Mouse (Mus musculus) spleen, embryonic (tissue): ENCODE results near the gene Cep63.

Experiments
- CTCF ChIA-PET: fragments of 350-600 bp; sonication (Branson Sonifier 250); formaldehyde crosslinking; loops from one replicate; lab custom pipeline; 2022; lab: Charles Lee

Gene Cep63

GRCm38 (mm10) chr9:102632173-102632572 lies 5.8 kb upstream of the Cep63 start:
- CTCF ChIA-PET = no interaction called here

DNA sequence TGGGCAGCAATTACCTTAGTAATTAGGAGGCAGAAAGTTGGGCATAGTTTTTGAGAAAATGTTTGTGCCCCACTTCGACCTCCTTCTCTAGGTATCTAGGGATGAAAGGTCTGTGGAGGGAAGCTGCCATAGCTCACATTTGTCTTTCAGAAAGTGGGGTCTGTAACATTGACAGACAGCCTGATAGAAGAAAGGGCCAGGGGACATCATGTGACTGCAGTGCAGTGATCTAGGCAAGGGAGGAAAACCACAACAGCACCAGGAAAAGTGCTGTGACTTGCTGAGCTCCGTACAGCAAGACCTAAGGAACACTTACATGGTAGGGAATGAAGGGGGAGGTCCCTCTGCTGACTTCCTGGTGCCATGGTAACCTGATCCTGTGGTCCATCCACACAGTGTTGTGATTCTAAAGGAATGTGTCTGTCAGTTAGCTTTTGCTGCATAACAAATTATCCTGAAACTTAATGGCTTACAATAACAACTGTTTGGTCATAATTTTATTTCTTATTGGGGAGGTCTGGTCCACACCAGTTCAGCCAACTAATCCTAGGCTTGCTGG lies 5.3 kb upstream of the Cep63 start:
- CTCF ChIA-PET = no interaction called here

DNA sequence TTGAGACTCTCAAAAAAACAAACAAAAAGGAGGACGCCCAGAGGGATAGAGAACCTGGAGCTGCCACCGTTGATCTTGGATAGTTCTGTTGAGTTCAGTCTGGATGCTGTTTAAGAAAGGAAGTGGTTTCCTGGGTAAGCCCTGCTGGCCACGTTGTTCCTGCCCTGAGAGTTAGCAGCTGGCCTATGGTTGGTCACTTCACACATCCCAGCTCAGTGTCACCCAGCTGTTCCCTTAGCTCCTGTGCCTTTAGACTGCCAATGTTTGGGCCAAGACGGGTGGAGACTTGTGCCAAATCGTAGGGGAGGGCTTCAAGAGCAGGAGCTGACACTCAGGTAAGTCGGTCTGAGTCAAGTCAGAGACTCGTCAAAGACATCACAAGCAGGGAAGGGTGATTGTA lies 2.7 kb upstream of the Cep63 start:
- CTCF ChIA-PET = no interaction called here

- CTCF ChIA-PET = no interaction called here
These were observed 1.1 kb upstream of the Cep63 start for GRCm38 (mm10) chr9:102627442-102627841.

DNA sequence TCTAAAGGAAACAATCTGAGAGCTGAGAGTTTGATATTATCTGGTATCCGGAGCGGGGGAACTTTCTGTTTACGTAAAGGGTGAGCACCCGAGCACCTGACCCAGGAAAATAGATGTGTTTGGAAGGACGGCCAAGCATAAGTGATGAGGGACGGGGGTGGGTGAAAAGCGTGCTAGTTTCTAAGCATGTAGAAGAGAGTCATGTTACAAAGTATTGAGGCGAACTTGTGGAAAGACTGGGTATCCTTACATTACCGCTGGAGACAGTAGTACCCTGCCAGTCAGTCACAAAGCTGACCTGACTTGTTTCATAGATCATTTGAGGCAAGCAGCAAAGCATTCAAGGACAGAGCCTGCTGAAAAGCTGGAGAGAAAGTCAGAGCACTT lies 498 bp upstream of the Cep63 start:
- CTCF ChIA-PET = interaction anchor here (1.3 kb wide), 1 partner anchor 10 kb away, joined by 6 read pairs; no protein-coding TSS in a partner anchor

GRCm38 (mm10) chr9:102625401-102625982 lies 842 bp downstream of the Cep63 start:
- CTCF ChIA-PET = no interaction called here

DNA sequence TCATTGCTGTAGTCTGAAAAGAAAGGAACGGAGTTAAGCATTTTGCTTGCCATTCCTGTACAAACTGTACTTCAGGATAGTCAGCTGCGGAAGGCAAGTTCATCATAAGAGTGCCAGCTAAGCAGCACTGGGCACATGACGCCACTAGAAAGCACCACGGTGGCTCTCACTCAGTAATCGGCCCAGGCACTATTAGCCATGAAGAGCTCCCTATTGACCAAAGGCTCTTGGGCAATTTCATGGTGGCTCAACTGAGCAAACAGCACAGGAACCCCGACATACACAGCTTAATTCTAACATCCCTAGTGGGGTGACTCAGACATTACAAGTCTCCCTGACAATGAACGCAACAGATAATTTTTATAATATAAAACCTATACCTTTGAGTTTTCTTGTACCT lies 2.8 kb downstream of the Cep63 start:
- CTCF ChIA-PET = no interaction called here

DNA sequence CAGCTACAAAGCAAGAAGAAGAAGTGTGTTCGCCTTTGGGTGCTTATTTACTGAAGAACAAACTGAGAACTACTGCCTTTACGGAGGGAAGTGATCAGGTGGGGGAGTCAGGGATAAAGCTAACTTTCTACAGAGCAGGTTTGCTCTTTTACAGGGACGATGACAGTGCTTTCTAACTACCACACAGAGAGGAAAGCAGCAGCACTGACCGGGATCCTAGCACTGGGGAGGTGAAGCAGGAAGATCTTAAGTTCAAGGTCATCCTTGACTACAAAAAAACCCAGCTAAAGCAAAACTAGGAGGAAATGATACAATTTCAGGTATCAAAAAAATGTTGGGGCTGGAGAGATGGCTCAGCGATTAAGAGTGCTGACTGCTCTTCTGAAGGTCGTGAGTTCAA lies 3.5 kb downstream of the Cep63 start:
- CTCF ChIA-PET = interaction anchor here (0.6 kb wide), 1 partner anchor 11 kb away, joined by 6 read pairs; no protein-coding TSS in a partner anchor

DNA sequence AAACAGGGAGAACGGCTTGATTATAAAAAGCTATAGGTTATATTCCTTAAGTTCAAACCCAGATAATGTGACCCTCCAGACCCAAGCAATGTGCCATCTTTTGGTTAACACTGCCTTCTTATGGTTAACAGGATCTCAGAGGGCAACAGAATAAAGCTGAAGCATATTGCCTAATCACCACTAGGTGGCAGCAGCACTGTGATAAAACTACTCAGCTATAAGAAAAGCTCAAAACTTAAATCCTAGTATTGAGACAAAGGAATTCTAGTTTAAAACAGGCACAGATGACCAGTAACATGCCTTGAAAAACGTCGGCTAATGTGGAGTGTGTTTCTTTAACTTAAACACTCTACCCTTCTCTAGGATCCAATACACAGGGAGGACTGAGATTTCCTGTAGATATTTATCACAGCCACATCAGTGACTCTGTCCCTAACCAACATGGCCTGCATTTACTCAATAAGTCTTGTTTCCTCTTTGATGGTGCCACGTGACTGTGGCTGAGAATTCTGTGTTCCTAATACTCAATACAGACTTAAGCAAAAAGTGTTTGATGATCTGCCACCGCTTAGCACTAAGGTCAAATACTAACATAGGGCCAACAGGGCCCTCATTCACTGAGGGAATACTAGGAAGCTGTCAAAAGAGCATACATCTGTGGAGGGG lies 4.0 kb downstream of the Cep63 start:
- CTCF ChIA-PET = no interaction called here

- CTCF ChIA-PET = no interaction called here
These were observed 4.9 kb downstream of the Cep63 start for GRCm38 (mm10) chr9:102621385-102621784.

DNA sequence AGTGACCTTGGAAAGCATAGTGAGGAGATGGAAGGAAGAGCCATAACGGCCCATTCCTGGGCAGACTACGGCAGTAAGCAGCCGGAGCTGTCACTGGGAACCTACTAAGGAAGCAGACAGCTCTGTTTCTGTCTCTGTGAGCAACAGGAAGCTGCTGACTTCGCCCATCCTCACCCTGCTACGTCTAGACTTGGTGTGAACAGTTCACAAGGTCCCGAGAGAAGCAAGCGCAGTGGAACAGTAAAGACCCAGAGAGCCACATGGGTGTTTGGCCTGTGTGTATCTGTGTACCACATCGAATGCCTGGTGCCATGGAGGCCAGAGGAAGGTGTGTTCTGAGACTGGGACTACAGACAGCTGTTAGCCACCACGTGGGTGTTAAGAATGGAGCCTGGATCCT lies 10.1 kb downstream of the Cep63 start:
- CTCF ChIA-PET = no interaction called here

GRCm38 (mm10) chr9:102615071-102615470 lies 11.3 kb downstream of the Cep63 start:
- CTCF ChIA-PET = no interaction called here

- CTCF ChIA-PET = no interaction called here
These were observed 17.1 kb downstream of the Cep63 start for GRCm38 (mm10) chr9:102609221-102609620.

GRCm38 (mm10) chr9:102607471-102607870 lies 18.9 kb downstream of the Cep63 start:
- CTCF ChIA-PET = no interaction called here

DNA sequence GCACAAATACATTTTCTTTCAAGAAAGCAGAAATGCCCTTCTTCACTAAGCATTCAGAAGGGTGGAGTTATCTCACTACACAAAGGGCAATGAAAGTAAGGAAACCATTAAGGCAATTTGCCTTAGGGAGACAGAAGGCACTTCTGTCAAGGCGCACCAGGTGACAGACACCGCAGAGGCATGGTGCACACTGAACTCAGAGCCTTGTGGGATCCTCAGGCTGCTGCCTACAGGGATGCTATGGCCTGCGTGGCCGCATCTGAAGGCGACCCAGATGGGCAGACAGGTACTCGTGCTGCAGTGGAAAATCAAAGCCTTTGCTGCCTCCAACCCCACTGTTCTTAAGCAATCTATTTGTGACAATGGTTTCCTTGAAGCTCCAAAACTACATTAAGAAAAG lies 21.2 kb downstream of the Cep63 start:
- CTCF ChIA-PET = no interaction called here

GRCm38 (mm10) chr9:102601666-102602065 lies 24.7 kb downstream of the Cep63 start:
- CTCF ChIA-PET = no interaction called here

- CTCF ChIA-PET = no interaction called here
These were observed 25.1 kb downstream of the Cep63 start for GRCm38 (mm10) chr9:102601187-102601586.

GRCm38 (mm10) chr9:102595662-102596436 lies 30.5 kb downstream of the Cep63 start:
- CTCF ChIA-PET = no interaction called here

DNA sequence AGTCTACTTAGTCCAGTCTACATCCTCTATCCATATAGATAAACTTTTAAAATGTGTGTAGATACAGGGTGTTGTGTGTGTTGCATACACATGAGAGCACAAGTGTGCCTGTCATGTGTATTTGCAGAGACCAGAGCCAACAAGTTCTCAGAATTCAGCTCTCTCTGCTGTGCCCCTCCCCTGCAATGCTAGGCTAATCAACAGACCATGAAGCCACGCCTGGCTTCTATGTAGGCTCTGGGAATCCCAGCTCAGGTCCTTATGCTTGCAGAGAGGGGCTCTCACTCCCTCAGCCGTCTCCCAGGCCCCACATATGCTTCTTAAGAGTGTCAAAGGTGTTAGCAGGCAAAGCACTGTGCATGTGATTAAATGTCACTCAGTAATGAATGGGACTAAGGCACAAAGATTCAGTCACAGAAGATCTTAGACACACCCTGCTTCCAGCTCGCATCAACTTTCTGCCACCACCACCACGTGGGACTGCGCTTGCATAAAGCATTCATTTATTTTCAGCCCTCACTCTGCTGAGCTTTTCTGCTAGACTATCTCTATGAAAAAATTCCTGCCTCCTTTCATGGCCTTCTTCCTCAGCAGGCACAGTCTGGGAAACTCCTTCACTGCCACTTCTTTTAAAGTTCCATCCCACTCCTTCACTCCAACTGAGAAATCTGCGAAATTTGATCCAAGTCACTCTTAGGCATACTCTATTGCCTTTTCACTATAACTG lies 31.5 kb downstream of the Cep63 start:
- CTCF ChIA-PET = interaction anchor here (0.6 kb wide), 1 partner anchor 22 kb away, joined by 3 read pairs; no protein-coding TSS in a partner anchor

DNA sequence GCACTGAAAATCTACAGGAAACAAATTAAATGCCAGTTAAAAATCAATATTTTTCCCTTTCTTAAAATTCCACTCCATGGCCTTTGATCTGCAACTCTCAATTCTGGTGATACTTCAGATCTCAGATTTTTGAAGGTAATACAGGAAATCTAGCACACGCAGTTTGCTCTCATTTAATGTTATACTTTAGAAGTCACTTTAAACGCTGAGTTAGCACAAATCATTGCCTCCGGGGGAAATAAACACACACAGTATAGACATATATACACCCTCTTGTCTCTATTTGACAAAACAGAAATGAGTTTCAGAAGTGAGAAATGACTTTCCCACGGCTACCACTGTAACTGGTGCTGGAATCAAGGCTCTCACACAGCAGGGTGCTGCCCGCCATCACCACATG lies 39.0 kb downstream of the Cep63 start:
- CTCF ChIA-PET = no interaction called here

- CTCF ChIA-PET = no interaction called here
These were observed 44.3 kb downstream of the Cep63 start for GRCm38 (mm10) chr9:102581921-102582469.
